Mouse (Mus musculus): Measurements from ENCODE around the gene Galntl6. TPM values are rescaled to one million over a fixed set of nuclear protein-coding genes. Genes with fewer than 3 reads are reported as not detected.

Gene Galntl6
- polyA plus RNA-seq, 1 experiment: not detected

DNA sequence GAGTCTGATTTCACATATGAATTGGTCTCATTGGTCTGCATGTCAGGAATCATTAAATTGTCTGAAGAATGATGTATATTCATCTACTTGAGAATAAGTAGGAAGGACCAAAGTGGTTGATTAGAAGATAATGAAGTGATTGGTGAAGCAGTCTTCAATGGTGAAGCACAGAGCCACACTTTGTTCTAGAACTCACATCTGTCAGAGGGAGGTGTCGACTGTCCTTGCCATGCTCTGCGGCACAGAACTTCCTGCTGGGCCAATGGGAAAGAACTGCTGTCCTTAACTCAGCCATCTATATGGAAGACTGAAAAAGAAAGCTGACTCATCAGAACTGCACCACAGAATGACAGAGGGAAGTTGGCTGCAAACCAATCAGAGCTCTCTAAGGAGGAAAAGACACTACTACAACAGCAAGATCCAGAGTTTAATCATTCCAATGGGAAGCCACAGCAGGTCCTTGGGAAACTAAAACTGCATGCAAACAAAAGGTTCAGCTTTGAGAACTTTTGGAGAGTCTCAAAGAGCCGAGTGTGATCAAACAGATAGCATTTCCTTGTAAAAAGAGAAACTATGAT, 992.0 kb downstream of the Galntl6 start:
- Histone ChIP-seq H3K4me3 (ENCODE audit: low read depth, low read length) (no peak overlapping the region), H3K36me3 (ENCODE audit: control insufficient read depth, insufficient read depth, low read length) (no peaks in the 10 kb centered on the region), H3K4me1 (ENCODE audit: control insufficient read depth, insufficient read depth, insufficient read length, low read length) (no peaks in the 10 kb centered on the region), H3K27me3 (ENCODE audit: control insufficient read depth, insufficient read depth, low read length) (no peaks in the 10 kb centered on the region), H3K27ac (ENCODE audit: insufficient read depth, low read depth, low read length) (no peak overlapping the region)
- WGBS: 64% methylated on average over 3 of the region's 3 CpGs
- TF ChIP-seq CTCF (IDR thresholded peaks at IDR 0.05; ENCODE audit: extremely low read depth, insufficient read length, insufficient replicate concordance, low read depth, low read length): no peak
- no peak for TF ChIP-seq POLR2A (IDR thresholded peaks at IDR 0.05; ENCODE audit: low read depth, low read length)

DNA sequence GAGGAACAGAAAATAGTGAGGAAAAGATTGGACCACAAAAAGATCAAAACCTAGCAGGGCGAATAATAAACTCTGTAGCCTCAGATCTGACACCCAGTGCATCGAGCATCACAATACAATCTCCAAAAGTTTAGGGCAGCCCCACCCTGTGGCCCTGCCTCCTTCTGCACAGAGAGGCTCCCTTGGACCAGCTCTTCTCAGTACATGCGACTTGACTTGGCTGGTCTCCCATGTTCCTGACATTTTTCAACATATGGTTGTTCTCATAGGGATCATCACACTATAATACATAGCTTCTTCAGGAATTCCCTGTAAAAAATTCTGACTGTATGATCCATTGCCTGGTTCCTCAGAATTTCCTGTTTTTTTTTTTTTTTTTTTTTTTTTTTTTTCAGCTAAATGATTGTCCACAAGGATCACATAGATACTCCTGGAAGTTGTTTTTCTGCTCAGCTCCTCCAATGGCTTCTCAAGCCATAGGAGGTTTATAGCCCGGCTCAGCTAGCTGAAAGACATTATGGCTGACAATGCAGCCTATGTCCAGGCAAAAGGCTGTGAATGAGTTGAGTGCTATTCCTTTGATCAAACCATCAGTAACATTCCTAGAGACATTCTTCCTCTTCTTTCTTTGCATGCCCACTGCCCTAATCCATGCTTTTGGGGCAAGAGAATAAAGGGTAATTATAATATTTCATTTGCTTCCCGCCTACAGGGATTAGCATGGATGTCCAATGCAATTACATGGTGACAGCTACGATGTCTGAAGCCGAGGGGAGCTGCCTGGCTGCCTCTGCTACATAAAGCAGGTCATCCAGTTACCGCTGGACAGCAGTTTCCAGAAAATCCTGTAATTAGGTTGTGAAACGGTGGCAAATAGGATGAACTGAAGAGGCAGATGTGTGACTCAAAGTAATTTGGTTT, 993.5 kb downstream of the Galntl6 start:
- no peaks in the 10 kb centered on the region for H3K27me3 ChIP-seq (ENCODE audit: control insufficient read depth, insufficient read depth, low read length)
- 76% methylated on average over 9 of the region's 9 CpGs for WGBS
- no peaks in the 10 kb centered on the region for H3K36me3 ChIP-seq (ENCODE audit: control insufficient read depth, insufficient read depth, low read length)
- no peak for TF ChIP-seq POLR2A (IDR thresholded peaks at IDR 0.05; ENCODE audit: low read depth, low read length)
- no peak for TF ChIP-seq CTCF (IDR thresholded peaks at IDR 0.05; ENCODE audit: extremely low read depth, insufficient read length, insufficient replicate concordance, low read depth, low read length)
- H3K4me3 ChIP-seq (ENCODE audit: low read depth, low read length): no peak overlapping the region
- no peak overlapping the region for H3K27ac ChIP-seq (ENCODE audit: insufficient read depth, low read depth, low read length)
- H3K4me1 ChIP-seq (ENCODE audit: control insufficient read depth, insufficient read depth, insufficient read length, low read length): no peaks in the 10 kb centered on the region

DNA sequence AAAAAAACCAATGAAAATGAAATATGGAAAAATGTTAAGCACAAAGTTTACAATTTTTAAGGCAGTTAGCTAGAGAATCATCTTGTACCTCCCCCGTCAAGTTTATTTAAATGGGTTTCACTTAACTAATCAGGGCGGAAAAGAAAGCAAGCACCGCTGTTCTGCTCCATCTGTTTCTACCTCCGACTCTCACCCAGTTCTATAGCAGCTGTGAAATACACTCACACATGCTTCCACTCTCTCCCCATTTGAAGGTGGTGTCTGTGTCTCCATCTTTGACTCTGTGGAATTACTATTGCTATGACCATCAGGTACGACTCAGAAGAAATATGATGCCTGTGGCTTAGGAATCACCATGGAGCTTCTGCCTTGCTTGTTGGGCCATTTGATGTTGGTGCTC, 1019.1 kb downstream of the Galntl6 start:
- TF ChIP-seq POLR2A (IDR thresholded peaks at IDR 0.05; ENCODE audit: low read depth, low read length) (no peak), CTCF (IDR thresholded peaks at IDR 0.05; ENCODE audit: extremely low read depth, insufficient read length, insufficient replicate concordance, low read depth, low read length) (no peak)
- WGBS: 90% methylated on average over 5 of the region's 5 CpGs
- Histone ChIP-seq H3K27ac (ENCODE audit: insufficient read depth, low read depth, low read length) (no peak overlapping the region), H3K36me3 (ENCODE audit: control insufficient read depth, insufficient read depth, low read length) (no peaks in the 10 kb centered on the region), H3K4me1 (ENCODE audit: control insufficient read depth, insufficient read depth, insufficient read length, low read length) (no peaks in the 10 kb centered on the region), H3K4me3 (ENCODE audit: low read depth, low read length) (no peak overlapping the region), H3K27me3 (ENCODE audit: control insufficient read depth, insufficient read depth, low read length) (no peaks in the 10 kb centered on the region)

DNA sequence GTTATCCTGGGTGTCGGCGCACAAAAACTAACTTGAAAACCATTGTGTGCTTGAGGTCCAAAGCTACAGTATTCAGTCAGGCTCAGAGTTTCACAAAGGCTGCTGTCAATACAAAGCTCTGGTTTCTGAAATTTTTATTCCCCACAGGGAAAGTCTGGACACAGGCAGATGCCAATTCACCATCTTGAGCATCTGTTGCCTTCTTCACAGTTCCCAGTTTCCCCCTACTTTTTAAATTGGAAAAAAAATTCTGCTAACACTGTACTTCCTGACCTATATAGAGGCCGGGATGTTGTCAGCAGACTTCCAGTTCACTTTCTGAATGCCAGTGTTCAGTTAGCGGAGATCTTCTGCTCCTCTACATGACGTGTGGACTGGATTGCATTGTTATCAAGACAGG, 1020.3 kb downstream of the Galntl6 start:
- no peaks in the 10 kb centered on the region for H3K27me3 ChIP-seq (ENCODE audit: control insufficient read depth, insufficient read depth, low read length)
- 91% methylated on average over 5 of the region's 5 CpGs for WGBS

DNA sequence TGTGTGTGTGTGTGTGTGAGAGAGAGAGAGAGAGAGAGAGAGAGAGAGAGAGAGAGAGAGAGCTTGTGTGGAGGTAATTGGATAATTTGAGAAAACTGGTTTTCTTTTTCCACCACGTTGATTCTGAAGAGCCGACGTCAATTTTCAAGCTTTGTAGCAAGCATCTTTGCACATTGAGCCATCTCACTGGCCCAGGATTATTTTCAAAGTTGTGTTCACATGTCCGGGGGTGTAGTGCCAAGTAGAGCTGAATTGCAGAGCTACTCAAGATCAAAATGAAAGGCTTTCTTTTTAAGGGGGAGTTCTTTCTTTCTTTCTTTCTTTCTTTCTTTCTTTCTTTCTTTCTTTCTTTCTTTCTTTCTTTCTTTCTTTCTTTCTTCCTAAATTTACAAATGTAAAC, 1022.3 kb downstream of the Galntl6 start:
- Histone ChIP-seq H3K27me3 (ENCODE audit: control insufficient read depth, insufficient read depth, low read length) (no peaks in the 10 kb centered on the region), H3K36me3 (ENCODE audit: control insufficient read depth, insufficient read depth, low read length) (no peaks in the 10 kb centered on the region), H3K27ac (ENCODE audit: insufficient read depth, low read depth, low read length) (no peak overlapping the region), H3K4me3 (ENCODE audit: low read depth, low read length) (no peak overlapping the region), H3K4me1 (ENCODE audit: control insufficient read depth, insufficient read depth, insufficient read length, low read length) (no peaks in the 10 kb centered on the region)
- TF ChIP-seq CTCF (IDR thresholded peaks at IDR 0.05; ENCODE audit: extremely low read depth, insufficient read length, insufficient replicate concordance, low read depth, low read length) (no peak), POLR2A (IDR thresholded peaks at IDR 0.05; ENCODE audit: low read depth, low read length) (no peak)
- WGBS: 84% methylated on average over 4 of the region's 4 CpGs

More for the DNA sequence above, 1020.3 kb downstream of the Galntl6 start:
- H3K27ac ChIP-seq (ENCODE audit: insufficient read depth, low read depth, low read length): no peak overlapping the region
- H3K4me3 ChIP-seq (ENCODE audit: low read depth, low read length): no peak overlapping the region
- H3K4me1 ChIP-seq (ENCODE audit: control insufficient read depth, insufficient read depth, insufficient read length, low read length): no peaks in the 10 kb centered on the region
- TF ChIP-seq CTCF (IDR thresholded peaks at IDR 0.05; ENCODE audit: extremely low read depth, insufficient read length, insufficient replicate concordance, low read depth, low read length): no peak
- no peak for TF ChIP-seq POLR2A (IDR thresholded peaks at IDR 0.05; ENCODE audit: low read depth, low read length)
- no peaks in the 10 kb centered on the region for H3K36me3 ChIP-seq (ENCODE audit: control insufficient read depth, insufficient read depth, low read length)

DNA sequence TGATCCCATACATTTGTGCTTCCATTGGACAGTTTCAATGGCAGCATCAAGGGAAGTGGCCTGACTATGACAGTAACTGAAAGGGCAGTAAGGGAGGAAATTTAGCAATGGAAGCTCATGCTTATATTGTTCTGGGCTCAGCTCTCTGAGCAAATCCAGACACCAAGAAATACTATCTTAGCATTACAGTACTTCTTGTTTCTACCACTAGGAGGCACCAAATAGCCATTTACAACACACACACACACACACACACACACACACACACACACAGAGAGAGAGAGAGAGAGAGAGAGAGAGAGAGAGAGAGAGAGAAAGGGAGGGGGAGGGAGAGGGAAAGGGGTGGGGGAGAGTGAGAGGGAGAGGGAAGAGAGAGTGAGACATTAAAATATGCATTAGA, 1023.6 kb downstream of the Galntl6 start:
- H3K27ac ChIP-seq (ENCODE audit: insufficient read depth, low read depth, low read length): no peak overlapping the region
- H3K4me1 ChIP-seq (ENCODE audit: control insufficient read depth, insufficient read depth, insufficient read length, low read length): no peaks in the 10 kb centered on the region
- H3K27me3 ChIP-seq (ENCODE audit: control insufficient read depth, insufficient read depth, low read length): no peaks in the 10 kb centered on the region

DNA sequence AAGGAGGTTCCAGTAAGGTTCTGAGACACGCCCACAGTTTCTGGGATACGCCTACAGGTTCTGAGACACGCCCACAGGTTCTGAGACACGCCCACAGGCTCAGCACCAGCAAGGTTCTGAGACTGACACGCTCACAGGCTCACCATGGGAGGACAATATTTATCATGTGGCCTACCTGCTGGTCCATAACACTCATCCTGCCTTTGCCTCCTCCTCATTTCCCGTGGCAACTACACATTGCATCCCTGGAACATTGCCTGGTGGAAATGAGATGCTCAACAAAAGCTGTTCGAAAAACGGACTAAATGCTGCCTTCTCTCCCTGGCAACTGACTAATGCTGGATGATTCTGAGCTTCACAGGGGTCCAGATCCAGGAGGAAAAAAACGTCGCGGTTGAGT, 1033.0 kb downstream of the Galntl6 start:
- TF ChIP-seq CTCF (IDR thresholded peaks at IDR 0.05; ENCODE audit: extremely low read depth, insufficient read length, insufficient replicate concordance, low read depth, low read length) (no peak), POLR2A (IDR thresholded peaks at IDR 0.05; ENCODE audit: low read depth, low read length) (no peak)
- H3K4me3 ChIP-seq (ENCODE audit: low read depth, low read length): no peak overlapping the region
- H3K27ac ChIP-seq (ENCODE audit: insufficient read depth, low read depth, low read length): no peak overlapping the region
- H3K36me3 ChIP-seq (ENCODE audit: control insufficient read depth, insufficient read depth, low read length): no peaks in the 10 kb centered on the region
- no peaks in the 10 kb centered on the region for H3K27me3 ChIP-seq (ENCODE audit: control insufficient read depth, insufficient read depth, low read length)
- H3K4me1 ChIP-seq (ENCODE audit: control insufficient read depth, insufficient read depth, insufficient read length, low read length): no peaks in the 10 kb centered on the region
- 63% methylated on average over 11 of the region's 11 CpGs for WGBS

More for the DNA sequence above, 1023.6 kb downstream of the Galntl6 start:
- TF ChIP-seq POLR2A (IDR thresholded peaks at IDR 0.05; ENCODE audit: low read depth, low read length): no peak
- no peak for TF ChIP-seq CTCF (IDR thresholded peaks at IDR 0.05; ENCODE audit: extremely low read depth, insufficient read length, insufficient replicate concordance, low read depth, low read length)
- Histone ChIP-seq H3K36me3 (ENCODE audit: control insufficient read depth, insufficient read depth, low read length) (no peaks in the 10 kb centered on the region), H3K4me3 (ENCODE audit: low read depth, low read length) (no peak overlapping the region)
